Mouse (Mus musculus): Measurements from ENCODE around the gene Hfm1.

DNA sequence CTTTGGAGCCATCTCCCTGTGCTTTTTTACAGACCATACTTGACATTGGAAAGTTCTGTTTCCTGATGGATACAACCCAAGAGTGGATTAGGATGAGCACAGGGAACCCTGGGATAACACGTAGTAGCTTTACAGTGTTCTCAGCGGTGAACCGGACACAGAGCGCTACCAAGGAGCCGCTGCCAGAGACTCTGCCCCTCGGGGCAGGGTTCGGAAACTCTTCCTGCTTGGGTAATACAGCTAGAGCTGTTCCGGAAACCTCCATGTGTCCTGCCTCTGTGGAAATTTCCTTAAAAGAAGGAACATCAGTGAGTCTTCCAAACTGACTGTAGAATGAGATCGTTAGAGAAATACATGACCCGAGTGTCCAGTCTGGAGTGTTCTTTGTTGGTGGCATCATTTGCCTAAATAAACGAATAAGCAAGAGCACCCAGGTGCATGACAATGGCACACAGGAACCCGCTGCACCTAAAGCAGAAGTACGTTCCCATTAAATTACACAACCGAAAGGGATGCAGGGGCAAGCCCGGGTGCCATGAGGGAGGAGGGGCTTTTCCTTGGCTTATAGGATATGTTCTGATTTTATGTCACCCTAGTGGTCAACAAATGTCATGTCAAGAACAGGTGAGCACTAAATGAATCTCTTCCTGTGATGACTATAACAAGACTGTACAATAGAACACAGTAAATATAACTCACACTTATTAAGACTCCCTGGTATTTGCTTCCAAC is 110.0 kb downstream of the Hfm1 start:
- TF ChIP-seq CTCF (IDR thresholded peaks at IDR 0.05; ENCODE audit: low read depth) = no peak
- no peak for TF ChIP-seq EP300 (optimal IDR thresholded peaks at IDR 0.05)

Measured in stomach, postnatal 0 days (tissue).